Mouse (Mus musculus) layer of hippocampus, postnatal 10 days (tissue): Measurements from ENCODE around the gene Sfmbt2. TPM values are rescaled to one million over a fixed set of nuclear protein-coding genes. Genes with fewer than 3 reads are reported as not detected.

ENCODE experiments used
- DNase-seq, 2 experiments: peaks; one replicate each; pipeline ENCODE4 v3.0.0; 2021; ENCODE audit warnings: low spot score in 2 of 2
- total RNA-seq, 2 experiments: library from RNA; stranded (reverse); gene quantifications; 2 replicates each; pipeline ENCODE4 v1.2.3; 2021

Gene Sfmbt2
- total RNA-seq, 2 experiments from 2014 or later = 5.4 to 5.7 TPM

- DNase-seq = peak; percentile 65 to 78
These were observed 2.0 kb downstream of the Sfmbt2 start for GRCm38 (mm10) chr2:10372321-10372723.

- DNase-seq = peak; percentile 36 to 58
These were observed 2.6 kb downstream of the Sfmbt2 start for GRCm38 (mm10) chr2:10372776-10373507.

DNA sequence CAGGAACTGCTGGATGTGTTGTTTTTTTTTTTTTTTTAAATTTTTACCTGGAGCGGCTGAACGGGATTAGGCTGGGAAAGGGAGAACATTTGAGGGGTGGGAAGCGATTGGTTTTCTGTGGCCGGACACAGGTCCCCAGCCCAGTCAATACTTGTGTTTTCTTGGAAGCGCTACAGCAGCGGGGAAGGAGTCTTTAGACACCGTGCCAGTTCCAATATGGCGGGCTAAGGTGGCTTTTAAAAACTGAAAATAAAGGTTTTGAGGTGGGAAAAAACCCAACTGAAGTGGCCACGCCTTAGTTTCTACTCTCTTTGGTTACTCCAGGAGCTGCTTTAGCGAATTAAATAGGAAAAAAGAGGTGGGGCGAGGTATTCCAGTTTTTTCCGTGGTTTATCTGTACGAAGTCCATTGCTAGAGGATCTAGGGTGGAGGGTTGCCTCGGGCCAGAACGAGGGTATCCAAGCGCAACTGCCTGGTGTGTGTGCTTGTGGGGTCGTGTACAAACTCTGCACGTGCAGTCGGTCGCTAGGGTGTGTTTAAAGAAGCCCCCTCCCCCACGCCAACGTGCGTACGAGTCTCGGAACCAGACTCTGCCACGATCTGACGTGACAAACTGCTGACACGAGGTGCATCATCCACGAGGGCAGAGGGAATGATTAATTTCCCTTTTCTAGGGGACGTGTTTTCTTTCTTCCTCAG, 3.3 kb downstream of the Sfmbt2 start:
- peak in 1 of 2 experiments; percentile 19 for DNase-seq

- peak; percentile 34 to 65 for DNase-seq
These were observed 4.1 kb downstream of the Sfmbt2 start for GRCm38 (mm10) chr2:10374207-10375023.

- peak; percentile 41 to 54 for DNase-seq
These were observed 4.7 kb downstream of the Sfmbt2 start for GRCm38 (mm10) chr2:10375024-10375372.

DNA sequence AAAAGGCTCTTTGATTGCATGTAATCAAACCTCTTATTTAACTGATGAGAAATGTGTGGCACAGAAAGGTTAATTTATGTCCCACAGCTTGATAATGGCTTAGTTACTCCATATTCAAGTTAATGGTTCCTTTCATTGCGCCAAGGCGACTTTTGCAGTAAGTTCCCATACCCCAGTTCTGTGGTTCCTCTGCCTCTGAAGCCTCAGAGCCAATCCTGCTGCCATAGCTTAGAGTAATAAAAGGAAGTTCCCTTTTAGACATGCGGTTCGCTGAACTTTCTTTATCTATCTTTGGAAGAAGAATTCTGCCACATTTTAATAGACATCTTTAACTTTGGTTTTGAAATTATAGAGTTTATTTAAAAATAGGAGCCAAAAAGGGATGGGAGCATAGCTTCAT, 19.7 kb downstream of the Sfmbt2 start:
- DNase-seq = no peak

GRCm38 (mm10) chr2:10390791-10391190, 20.5 kb downstream of the Sfmbt2 start:
- no peak for DNase-seq

DNA sequence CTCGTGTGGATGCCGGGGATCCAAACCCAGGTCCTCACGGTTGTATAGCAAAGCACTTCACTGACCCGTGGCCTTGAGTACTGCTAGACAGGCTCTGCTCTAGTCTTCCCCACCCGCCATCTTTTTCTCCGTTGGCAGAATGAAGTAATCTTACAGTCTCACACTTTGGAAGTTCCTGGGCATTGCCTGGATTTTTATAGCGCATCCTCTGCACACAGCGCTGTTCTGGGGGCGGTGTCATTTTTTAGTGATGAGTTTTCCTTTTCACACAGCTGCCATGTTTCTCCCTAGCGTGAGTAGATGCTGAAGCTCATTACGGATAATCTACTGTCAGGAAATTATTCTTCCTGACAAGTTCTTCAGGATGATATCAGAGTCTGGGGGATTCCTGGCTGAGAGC, 24.8 kb downstream of the Sfmbt2 start:
- no peak for DNase-seq

- DNase-seq = no peak
These were observed 27.5 kb downstream of the Sfmbt2 start for GRCm38 (mm10) chr2:10397790-10398189.

DNA sequence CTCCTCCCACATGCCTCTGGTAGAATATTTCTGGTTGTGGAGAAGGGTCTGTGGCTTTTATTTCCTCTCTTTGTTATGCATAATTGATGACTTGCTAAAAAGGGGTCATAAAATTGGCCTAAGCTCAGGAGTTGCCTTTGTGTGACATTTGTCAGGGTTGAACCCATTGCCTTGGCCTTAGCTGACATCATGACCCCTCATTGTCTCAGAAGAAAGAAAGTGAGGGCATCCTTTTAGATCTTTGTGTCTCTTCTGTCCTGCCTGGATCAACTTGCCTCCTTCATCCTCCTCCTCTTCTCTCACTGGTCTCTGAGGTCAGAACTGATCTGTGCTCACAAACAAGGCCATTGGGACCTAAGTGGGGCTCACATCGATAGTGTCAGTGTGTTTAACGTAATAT, 35.8 kb downstream of the Sfmbt2 start:
- DNase-seq = no peak

DNA sequence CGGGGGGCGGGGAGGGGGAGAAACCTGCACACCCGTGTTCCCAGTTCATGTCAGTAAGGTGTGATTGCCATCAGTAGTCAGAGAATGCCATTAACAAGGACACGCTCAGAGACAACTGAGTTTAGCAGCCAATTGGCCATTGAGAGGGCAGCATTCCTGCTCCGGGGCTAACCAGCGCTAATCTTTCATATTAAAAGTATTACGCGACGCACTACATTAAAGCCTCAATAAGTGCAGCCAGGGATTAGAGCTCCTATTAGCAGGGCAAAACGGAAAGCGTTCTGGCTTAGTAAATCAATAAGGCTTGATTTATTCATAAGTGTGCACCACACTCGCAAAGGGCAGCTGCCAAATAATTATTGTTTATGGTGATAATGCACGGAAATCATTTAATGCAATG, 39.1 kb downstream of the Sfmbt2 start:
- no peak for DNase-seq

DNA sequence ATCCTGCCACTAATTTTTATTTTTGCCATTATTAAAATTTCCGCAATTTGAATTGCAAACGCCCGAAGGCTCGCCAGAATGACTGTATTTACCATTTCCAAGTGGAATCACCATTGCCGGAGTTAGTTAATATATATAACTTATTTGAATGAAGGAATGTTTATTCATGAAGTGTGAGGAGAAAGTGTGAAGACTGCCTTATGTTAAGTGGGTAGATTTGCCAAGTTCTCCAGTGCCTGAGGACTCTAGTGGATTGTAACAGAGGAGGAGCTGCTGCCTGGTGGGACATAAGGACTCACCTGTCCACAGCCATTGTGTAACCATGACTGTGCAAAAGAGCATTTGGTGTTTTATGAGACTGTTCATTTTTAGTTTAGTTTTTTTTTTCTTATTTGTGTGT, 39.8 kb downstream of the Sfmbt2 start:
- DNase-seq = no peak

- no peak for DNase-seq
These were observed 50.7 kb downstream of the Sfmbt2 start for GRCm38 (mm10) chr2:10420944-10421420.

DNA sequence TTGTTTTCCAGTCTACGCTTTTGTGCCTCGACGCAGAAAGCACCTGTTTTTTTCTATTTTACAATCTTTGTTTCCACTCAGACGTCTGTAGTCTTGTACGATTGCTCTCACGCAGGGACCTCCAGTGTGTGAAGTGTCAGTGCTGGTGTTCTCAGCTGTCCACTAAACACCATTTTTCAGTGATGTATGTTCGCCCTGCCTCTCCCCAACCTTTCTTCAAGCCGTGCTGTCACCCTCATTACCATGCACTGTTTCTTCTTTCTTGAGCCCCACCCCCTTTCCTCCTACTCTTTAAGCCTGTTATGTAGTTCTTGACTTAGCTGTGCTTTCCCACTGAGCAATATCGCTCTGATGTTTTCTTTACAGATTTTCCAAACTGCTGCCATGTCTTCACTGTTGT, 67.0 kb downstream of the Sfmbt2 start:
- no peak for DNase-seq

GRCm38 (mm10) chr2:10441811-10442210, 71.5 kb downstream of the Sfmbt2 start:
- no peak for DNase-seq

DNA sequence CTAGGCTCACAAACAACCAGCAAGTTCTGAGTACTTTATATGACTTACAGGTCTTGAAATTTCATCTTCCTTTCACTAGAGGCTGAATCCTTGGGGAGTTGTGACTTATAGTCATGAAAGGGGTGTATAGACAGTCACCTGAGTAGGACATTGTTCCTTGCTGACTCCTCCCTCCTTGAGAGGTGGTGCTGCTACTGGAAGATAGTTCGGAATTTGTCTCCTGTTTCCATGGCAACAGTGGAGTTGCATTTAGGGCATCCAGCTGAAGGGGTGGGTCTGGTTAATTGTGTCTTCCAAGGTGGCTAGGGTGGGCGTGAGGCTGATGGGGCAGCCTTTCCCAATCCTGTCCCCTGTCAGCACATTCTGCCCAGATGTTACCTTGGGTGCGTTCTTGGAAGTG, 83.3 kb downstream of the Sfmbt2 start:
- no peak for DNase-seq

DNA sequence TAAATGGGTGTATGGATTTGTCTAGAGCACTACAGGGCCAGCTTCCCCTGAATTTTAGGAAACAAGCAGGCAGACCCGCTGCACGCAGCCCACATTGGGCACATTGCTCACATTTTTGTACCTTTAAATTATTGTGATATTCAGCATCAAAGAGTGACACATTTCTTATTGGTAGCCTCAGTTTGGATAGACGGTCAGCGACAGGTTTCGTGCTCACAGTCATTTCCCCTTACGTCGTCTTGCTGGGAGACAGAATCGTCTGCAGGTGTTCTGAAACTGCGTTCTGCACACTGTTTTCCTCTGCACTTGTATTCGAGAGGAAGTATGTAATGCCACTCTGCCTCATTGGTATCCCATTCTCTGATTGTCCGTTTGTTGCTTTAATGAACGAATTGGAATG, 88.0 kb downstream of the Sfmbt2 start:
- no peak for DNase-seq

GRCm38 (mm10) chr2:10516516-10516915, 146.2 kb downstream of the Sfmbt2 start:
- DNase-seq = no peak

GRCm38 (mm10) chr2:10521719-10522415, 151.6 kb downstream of the Sfmbt2 start:
- no peak for DNase-seq

DNA sequence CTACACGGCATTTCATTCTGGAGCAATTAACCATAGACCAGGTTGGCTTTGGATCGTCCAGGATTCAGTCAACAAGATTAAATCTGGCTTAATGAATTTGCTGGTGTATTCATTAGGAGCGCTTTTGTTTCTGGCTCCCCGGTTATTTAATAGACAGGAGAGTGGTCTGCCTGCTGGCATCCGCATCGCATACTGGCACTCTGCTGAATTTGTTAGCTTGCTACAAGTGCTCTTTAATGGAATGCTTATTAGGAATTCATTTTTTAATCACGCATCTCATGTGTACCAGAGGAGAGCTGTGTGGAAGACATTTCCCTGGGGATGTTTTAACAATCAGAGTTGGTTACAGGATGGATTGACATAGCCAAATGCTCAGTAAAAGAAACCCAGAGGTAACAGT, 155.3 kb downstream of the Sfmbt2 start:
- DNase-seq = peak; percentile 4 to 20

- no peak for DNase-seq
These were observed 171.5 kb downstream of the Sfmbt2 start for GRCm38 (mm10) chr2:10541762-10542161.
